Mouse (Mus musculus): Measurements from ENCODE around the gene Grb10. TPM values are rescaled to one million over a fixed set of nuclear protein-coding genes. Genes with fewer than 3 reads are reported as not detected.

Grb10 gene
- polyA plus RNA-seq, 1 experiment from 2014 or later = 434 TPM

DNA sequence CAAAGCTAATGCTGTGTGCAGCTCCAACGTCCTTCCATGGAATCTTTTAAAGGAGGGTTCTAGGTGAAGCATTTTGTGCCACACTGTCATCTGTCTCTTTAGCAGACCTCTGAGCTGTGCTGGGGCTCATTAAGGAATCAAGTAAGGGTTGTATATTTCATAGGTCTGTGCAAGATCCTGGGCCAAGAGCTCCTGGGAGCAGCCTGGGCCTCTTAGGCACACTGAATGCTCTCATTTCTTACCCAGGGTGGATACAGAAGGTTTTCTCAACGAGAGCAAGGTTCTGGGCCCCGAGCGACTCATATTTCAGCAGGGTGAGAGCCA lies 84.4 kb downstream of the Grb10 start:
- peak; percentile 74 for ATAC-seq (ENCODE audit: insufficient number of reproducible peaks, low FRiP score, low TSS enrichment, low read depth)
- Histone ChIP-seq H3K36me3 (peaks cover 17% of the 10 kb centered on the region; the same call in 1 of the 2 replicates), H3K27me3 (no peaks in the 10 kb centered on the region), H3K27ac (peak overlapping the region; percentile 91), H3K9ac (no peak overlapping the region), H3K9me3 (no peaks in the 10 kb centered on the region), H3K4me2 (no peak overlapping the region), H3K4me1 (peaks cover 59% of the 10 kb centered on the region), H3K4me3 (no peak overlapping the region)
- WGBS = 39% methylated on average over 4 of the region's 4 CpGs

GRCm38 (mm10) chr11:11953364-11954114 lies 84.9 kb downstream of the Grb10 start:
- Histone ChIP-seq H3K9ac (no peak overlapping the region), H3K27ac (peak overlapping the region; percentile 91), H3K4me1 (peaks cover 61% of the 10 kb centered on the region), H3K4me3 (no peak overlapping the region), H3K9me3 (no peaks in the 10 kb centered on the region), H3K36me3 (peaks cover 17% of the 10 kb centered on the region; the same call in 1 of the 2 replicates), H3K27me3 (no peaks in the 10 kb centered on the region), H3K4me2 (no peak overlapping the region)
- 37% methylated on average over 11 of the region's 11 CpGs for WGBS
- ATAC-seq (ENCODE audit: insufficient number of reproducible peaks, low FRiP score, low TSS enrichment, low read depth) = peak; percentile 80; the same call in 1 of the 2 replicates

DNA sequence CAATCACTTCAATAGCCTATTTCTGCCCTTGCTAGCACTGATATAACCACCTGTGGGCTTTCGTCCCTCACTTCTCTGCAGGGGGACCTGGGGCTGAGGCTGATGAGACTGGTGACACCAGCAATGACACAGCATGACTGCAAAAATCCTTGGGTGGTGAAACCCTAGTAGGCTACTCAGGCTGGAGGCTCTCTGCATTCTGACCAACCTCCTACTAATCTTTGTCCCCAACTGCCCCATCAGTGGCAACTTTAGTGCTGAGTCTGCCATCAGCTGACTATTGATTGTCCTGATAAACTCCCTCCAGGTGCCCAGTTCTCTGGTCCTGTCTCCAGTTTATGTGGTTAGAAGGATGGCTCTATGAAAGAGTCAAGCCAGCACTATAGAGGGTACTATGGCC lies 85.9 kb downstream of the Grb10 start:
- Histone ChIP-seq H3K4me2 (no peak overlapping the region), H3K4me3 (no peak overlapping the region), H3K4me1 (peaks cover 61% of the 10 kb centered on the region), H3K9me3 (no peaks in the 10 kb centered on the region), H3K27ac (peak overlapping the region; percentile 91), H3K9ac (no peak overlapping the region), H3K36me3 (peaks cover 17% of the 10 kb centered on the region; the same call in 1 of the 2 replicates), H3K27me3 (no peaks in the 10 kb centered on the region)
- no peak for ATAC-seq (ENCODE audit: insufficient number of reproducible peaks, low FRiP score, low TSS enrichment, low read depth)
- WGBS = 94% methylated on average over 1 of the region's 1 CpGs

GRCm38 (mm10) chr11:11948988-11949365 lies 89.5 kb downstream of the Grb10 start:
- peak; percentile 52 for ATAC-seq (ENCODE audit: insufficient number of reproducible peaks, low FRiP score, low TSS enrichment, low read depth)
- WGBS = 49% methylated on average over 4 of the region's 4 CpGs
- Histone ChIP-seq H3K4me3 (no peak overlapping the region), H3K27ac (peak overlapping the region; percentile 93), H3K9ac (no peak overlapping the region), H3K27me3 (no peaks in the 10 kb centered on the region), H3K4me2 (no peak overlapping the region), H3K4me1 (peaks cover 46% of the 10 kb centered on the region), H3K36me3 (peaks cover 30% of the 10 kb centered on the region), H3K9me3 (no peaks in the 10 kb centered on the region)

DNA sequence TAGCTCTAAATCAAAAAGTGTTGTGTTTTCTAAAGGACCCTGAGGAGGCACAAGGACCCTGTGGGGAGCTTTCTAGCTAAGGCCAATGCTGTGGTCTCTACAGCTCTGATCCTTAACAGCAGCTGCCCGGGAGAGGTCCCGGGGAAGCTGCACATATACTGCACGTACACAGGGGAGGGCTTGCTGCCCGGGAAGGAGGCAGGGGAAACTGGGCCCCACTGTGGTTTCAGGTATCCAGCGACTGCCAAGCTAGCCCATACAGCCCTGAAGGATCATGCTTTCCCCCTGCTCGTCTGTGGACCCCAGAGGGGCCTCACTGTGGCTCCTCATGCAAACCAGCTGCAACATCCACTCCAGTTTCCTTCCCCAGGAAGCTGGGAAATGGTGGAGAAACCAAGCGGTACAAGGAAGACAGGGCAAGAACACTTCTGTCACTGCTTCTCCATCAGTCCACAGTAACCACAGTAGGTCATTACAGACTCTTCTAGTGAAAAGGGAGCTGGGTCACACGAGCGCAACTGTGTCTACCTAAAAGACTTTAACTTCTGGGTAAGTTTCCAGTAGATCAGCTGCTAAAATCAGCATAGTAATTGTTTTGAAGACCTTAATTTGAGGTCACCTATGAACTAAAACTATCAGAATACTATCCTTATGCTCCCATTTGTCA lies 90.0 kb downstream of the Grb10 start:
- Histone ChIP-seq H3K27me3 (no peaks in the 10 kb centered on the region), H3K4me3 (no peak overlapping the region), H3K4me1 (peaks cover 44% of the 10 kb centered on the region), H3K36me3 (peaks cover 36% of the 10 kb centered on the region), H3K27ac (peak overlapping the region; percentile 93), H3K9ac (no peak overlapping the region), H3K4me2 (0 out of 2 replicates have a peak overlapping the region, but pooled peaks have one; percentile 2), H3K9me3 (no peaks in the 10 kb centered on the region)
- peak; percentile 82 for ATAC-seq (ENCODE audit: insufficient number of reproducible peaks, low FRiP score, low TSS enrichment, low read depth)
- 18% methylated on average over 9 of the region's 9 CpGs for WGBS

- H3K4me2 ChIP-seq = no peak overlapping the region
- H3K9ac ChIP-seq = no peak overlapping the region
- no peaks in the 10 kb centered on the region for H3K9me3 ChIP-seq
- peaks cover 38% of the 10 kb centered on the region for H3K36me3 ChIP-seq
- ATAC-seq (ENCODE audit: insufficient number of reproducible peaks, low FRiP score, low TSS enrichment, low read depth) = no peak
- no peak overlapping the region for H3K4me3 ChIP-seq
- peaks cover 38% of the 10 kb centered on the region for H3K4me1 ChIP-seq
- no peaks in the 10 kb centered on the region for H3K27me3 ChIP-seq
- peak overlapping the region; percentile 93 for H3K27ac ChIP-seq
- 41% methylated on average over 5 of the region's 5 CpGs for WGBS
Measured at GRCm38 (mm10) chr11:11947857-11948256, 90.6 kb downstream of the Grb10 start.

DNA sequence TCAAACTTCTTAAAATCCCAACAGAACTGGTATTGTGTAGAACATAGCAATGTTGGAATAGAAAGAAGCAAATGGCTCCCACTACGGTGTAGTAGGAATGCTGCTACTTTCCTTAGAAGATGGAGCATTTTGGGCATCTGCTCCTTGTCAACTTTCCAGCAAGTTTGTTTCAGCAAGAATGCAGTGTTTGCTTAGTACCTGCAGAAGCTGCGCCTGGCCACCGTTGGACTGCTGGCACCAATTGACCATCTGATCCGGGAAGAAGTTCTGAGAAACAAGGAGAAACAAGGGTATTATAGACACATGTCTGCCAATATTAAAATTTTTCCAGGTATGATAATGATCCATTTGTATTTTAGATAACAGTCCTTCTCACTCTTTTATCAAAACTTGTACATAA lies 92.7 kb downstream of the Grb10 start:
- Histone ChIP-seq H3K9me3 (no peaks in the 10 kb centered on the region), H3K27ac (no peak overlapping the region), H3K9ac (no peak overlapping the region), H3K27me3 (no peaks in the 10 kb centered on the region), H3K4me1 (peaks cover 24% of the 10 kb centered on the region), H3K4me2 (no peak overlapping the region), H3K36me3 (peaks cover 41% of the 10 kb centered on the region), H3K4me3 (no peak overlapping the region)
- 86% methylated on average over 4 of the region's 4 CpGs for WGBS
- no peak for ATAC-seq (ENCODE audit: insufficient number of reproducible peaks, low FRiP score, low TSS enrichment, low read depth)

DNA sequence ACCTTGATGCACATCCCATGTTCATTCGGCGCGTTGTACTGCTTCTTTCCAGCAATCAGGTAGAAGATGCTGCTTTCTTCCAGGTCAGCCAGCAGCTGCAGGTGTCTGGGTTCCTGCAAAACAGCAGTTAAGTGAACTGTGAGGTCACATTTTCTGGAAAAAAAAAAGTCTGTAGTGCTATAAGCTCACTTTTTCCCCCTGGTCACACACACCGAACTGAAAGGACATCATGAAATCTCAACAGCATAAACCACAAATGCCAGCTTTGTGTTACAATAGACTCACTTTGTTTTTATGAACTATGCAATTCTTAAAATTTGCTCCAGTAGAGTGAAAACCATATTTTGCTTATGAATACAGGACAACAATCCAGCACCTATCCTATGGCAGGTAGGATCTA lies 93.7 kb downstream of the Grb10 start:
- Histone ChIP-seq H3K27me3 (no peaks in the 10 kb centered on the region), H3K9ac (no peak overlapping the region), H3K27ac (0 out of 2 replicates have a peak overlapping the region, but pooled peaks have one; percentile 33), H3K4me3 (no peak overlapping the region), H3K36me3 (peaks cover 37% of the 10 kb centered on the region), H3K4me2 (no peak overlapping the region), H3K4me1 (peaks cover 24% of the 10 kb centered on the region), H3K9me3 (no peaks in the 10 kb centered on the region)
- no peak for ATAC-seq (ENCODE audit: insufficient number of reproducible peaks, low FRiP score, low TSS enrichment, low read depth)
- WGBS = 83% methylated on average over 4 of the region's 4 CpGs

DNA sequence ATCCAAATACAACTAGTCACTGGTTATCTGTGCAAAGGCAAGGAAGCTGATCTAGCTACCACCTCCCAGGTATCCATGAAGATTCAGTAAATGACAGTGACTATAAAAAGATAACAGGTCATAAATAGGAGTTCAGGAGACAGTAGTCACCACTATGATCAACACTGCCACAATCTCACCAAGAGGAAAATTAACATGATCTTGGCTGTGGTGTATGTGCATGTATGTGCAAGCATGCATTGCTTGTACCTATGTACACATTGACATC lies 94.5 kb downstream of the Grb10 start:
- Histone ChIP-seq H3K4me2 (no peak overlapping the region), H3K9ac (no peak overlapping the region), H3K4me3 (no peak overlapping the region), H3K9me3 (no peaks in the 10 kb centered on the region), H3K36me3 (peaks cover 36% of the 10 kb centered on the region), H3K27me3 (no peaks in the 10 kb centered on the region), H3K27ac (peak overlapping the region; percentile 35; the same call in 1 of the 2 replicates), H3K4me1 (peaks cover 20% of the 10 kb centered on the region)
- no peak for ATAC-seq (ENCODE audit: insufficient number of reproducible peaks, low FRiP score, low TSS enrichment, low read depth)

DNA sequence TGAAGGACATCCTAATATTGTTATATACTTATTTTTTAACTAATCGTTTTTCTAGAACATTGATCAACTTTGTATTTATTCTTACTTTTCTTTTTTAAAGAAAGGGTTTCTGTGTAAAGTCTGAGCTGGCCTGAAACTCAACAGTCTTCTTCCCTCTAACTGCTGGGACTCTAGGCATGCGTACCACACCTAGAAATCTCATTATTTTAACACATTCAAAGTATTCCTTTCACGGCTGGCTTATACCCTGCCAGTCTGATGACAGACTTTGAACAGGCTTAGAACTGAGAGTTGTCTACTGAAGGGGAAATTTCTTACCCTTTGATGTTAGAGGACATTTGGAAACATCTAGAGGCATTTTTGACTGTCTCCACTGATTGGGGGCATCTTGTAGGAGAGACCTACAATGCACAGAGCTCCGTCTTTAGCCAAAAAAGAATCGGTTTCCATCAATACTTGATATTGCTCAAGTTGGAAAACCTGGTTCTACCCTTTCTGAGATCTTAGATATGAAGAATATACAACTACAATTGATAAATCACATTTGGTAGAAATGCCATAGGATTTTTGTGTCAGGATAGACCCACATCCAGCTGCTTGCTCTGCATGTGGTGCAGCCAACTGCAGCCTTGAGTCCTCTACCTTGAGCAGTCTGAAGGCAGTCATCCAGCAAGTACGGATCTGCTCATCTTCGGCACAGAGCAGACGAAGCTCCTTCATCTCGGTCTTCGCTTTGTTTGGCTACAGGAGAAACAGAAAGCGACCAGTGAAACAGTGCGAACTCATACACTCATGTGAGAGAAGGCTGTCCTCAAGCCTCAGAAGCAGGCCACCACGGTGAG lies 95.0 kb downstream of the Grb10 start:
- Histone ChIP-seq H3K27me3 (no peaks in the 10 kb centered on the region), H3K9me3 (no peaks in the 10 kb centered on the region), H3K4me2 (no peak overlapping the region), H3K27ac (peak overlapping the region; percentile 35), H3K9ac (no peak overlapping the region), H3K4me3 (no peak overlapping the region), H3K36me3 (peaks cover 37% of the 10 kb centered on the region), H3K4me1 (peaks cover 15% of the 10 kb centered on the region)
- 87% methylated on average over 13 of the region's 13 CpGs for WGBS
- ATAC-seq (ENCODE audit: insufficient number of reproducible peaks, low FRiP score, low TSS enrichment, low read depth) = no peak

DNA sequence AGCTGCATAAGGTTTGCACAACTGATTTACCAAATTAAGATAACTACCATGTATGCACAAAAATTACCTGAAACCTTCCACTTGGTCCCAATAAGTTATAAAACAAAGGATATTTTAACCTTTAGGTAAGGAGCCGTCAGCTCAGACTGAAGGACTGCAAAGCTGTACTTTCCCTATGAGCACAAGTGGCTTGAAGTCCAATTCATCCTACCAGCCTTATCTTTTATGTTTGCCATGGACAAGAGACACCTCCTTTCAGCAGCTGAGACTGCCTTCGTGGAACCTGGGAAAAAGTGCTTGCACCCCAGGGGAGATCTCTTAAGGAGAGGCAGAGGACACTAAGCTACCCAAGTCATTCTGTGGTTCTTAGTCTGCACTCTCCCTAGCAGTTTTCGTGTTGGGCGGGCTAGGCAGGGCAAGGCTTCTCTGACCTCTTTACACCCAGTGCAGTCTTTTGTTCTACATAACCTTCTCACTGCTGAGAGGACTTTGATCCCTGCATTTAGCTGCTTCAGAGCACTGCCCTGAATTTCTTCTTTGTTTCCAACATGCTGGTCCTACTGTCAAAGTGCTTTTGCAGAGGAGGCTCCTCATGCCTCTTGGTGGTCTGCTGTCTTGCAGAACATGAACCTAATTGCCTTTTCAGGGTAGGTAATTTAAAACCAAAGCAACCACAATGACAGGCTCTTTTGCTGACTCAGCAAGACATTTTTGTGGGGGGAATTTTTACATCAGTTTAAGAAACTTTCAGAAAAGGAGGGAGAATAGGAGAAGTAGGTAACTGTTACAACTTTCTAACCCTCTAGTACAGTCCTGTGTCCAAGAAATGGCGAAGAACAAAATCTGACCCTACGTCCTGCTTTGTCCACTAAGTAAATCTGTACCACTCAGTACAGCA lies 95.9 kb downstream of the Grb10 start:
- H3K27ac ChIP-seq = peak overlapping the region; percentile 35
- no peak overlapping the region for H3K9ac ChIP-seq
- H3K36me3 ChIP-seq = peaks cover 45% of the 10 kb centered on the region
- no peak for ATAC-seq (ENCODE audit: insufficient number of reproducible peaks, low FRiP score, low TSS enrichment, low read depth)
- peaks cover 9% of the 10 kb centered on the region; the same call in 1 of the 2 replicates for H3K4me1 ChIP-seq
- no peaks in the 10 kb centered on the region for H3K9me3 ChIP-seq
- WGBS = 68% methylated on average over 6 of the region's 6 CpGs
- no peak overlapping the region for H3K4me2 ChIP-seq
- H3K27me3 ChIP-seq = no peaks in the 10 kb centered on the region
- no peak overlapping the region for H3K4me3 ChIP-seq
